Mouse (Mus musculus): ENCODE measurements around the gene Mettl7b. TPM values are rescaled to one million over a fixed set of nuclear protein-coding genes. Genes with fewer than 3 reads are reported as not detected.
A peak's percentile ranks its signal among the peaks of the same experiment; 100 is the strongest.

The Mettl7b gene
- total and polyA plus RNA-seq, 2 experiments from 2014 or later = not detected

DNA sequence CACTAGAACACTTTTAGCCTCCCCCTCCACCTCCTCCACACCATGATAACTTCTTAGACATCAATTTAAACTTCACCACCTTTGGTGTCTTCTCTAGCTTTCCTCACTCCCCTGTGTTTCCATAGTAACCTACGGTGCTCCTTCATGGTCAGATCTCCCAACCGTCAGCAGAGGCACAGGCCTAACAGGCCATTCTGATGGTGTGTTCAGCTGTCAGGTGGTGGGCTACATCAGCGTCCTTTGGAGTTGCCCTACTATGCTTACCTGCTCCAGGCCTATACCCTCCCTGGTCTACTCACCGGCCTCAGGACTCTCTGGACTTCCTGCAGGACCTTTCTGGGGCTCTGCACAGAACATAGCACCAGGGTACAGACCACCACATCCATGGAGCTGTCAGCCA, 646 bp downstream of the Mettl7b start:
- no peaks in the 10 kb centered on the region for H3K4me1 ChIP-seq (ENCODE audit: control insufficient read depth, insufficient read depth)
- no peak for TF ChIP-seq CTCF (IDR thresholded peaks at IDR 0.05; ENCODE audit: low read depth)
- no peak for TF ChIP-seq EP300 (IDR thresholded peaks at IDR 0.05; ENCODE audit: low read depth)
- no peak overlapping the region for H3K9ac ChIP-seq (replicated peaks; ENCODE audit: low read depth, low read length)
- no peak overlapping the region for H3K4me2 ChIP-seq (ENCODE audit: low read depth, low read length)
- WGBS = 64% methylated on average over 4 of the region's 4 CpGs
- DNase-seq (ENCODE audit: low spot score) = no peak
- ATAC-seq (ENCODE audit: insufficient read depth, low read depth) = no peak
- H3K4me3 ChIP-seq (ENCODE audit: low read depth, low read length) = no peak overlapping the region
- H3K9me3 ChIP-seq (replicated peaks; ENCODE audit: control insufficient read depth, low read length) = no peaks in the 10 kb centered on the region
- H3K27ac ChIP-seq (ENCODE audit: low read depth) = no peak overlapping the region
- no peaks in the 10 kb centered on the region for H3K36me3 ChIP-seq (replicated peaks; ENCODE audit: control insufficient read depth, insufficient read depth, low read length)
- H3K27me3 ChIP-seq (ENCODE audit: control insufficient read depth, insufficient read depth, low read length) = no peaks in the 10 kb centered on the region

DNA sequence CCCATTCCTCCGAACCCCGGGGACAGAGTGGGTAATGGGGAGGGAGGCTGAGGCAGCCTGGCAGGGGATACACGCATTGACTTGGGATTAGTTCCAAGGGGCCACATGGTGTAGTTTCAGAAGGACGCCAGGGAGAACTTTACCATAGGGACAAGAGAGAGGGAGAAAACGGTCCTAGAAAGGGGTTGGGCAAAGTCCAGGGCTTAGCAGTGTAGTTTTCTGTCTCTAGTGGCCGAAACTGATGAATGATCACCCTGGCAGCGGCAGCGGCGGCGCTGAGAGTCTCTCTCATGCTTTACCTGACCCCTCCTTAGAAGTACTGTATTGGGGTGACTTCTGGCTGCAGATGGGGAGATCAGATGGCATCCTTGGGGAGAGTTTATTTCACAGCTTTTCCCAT, 2.4 kb downstream of the Mettl7b start:
- H3K4me3 ChIP-seq (ENCODE audit: low read depth, low read length) = no peak overlapping the region
- no peak for DNase-seq (ENCODE audit: low spot score)
- no peaks in the 10 kb centered on the region for H3K27me3 ChIP-seq (ENCODE audit: control insufficient read depth, insufficient read depth, low read length)
- H3K9me3 ChIP-seq (replicated peaks; ENCODE audit: control insufficient read depth, low read length) = no peaks in the 10 kb centered on the region
- 67% methylated on average over 10 of the region's 10 CpGs for WGBS
- TF ChIP-seq CTCF (IDR thresholded peaks at IDR 0.05; ENCODE audit: low read depth) = no peak
- TF ChIP-seq EP300 (IDR thresholded peaks at IDR 0.05; ENCODE audit: low read depth) = no peak
- no peak overlapping the region for H3K9ac ChIP-seq (replicated peaks; ENCODE audit: low read depth, low read length)
- H3K36me3 ChIP-seq (replicated peaks; ENCODE audit: control insufficient read depth, insufficient read depth, low read length) = 0 out of 2 replicates have a peak, but pooled peaks cover 3% of the 10 kb centered on the region
- no peak overlapping the region for H3K27ac ChIP-seq (ENCODE audit: low read depth)
- H3K4me1 ChIP-seq (ENCODE audit: control insufficient read depth, insufficient read depth) = no peaks in the 10 kb centered on the region
- no peak for ATAC-seq (ENCODE audit: insufficient read depth, low read depth)
- H3K4me2 ChIP-seq (ENCODE audit: low read depth, low read length) = no peak overlapping the region

DNA sequence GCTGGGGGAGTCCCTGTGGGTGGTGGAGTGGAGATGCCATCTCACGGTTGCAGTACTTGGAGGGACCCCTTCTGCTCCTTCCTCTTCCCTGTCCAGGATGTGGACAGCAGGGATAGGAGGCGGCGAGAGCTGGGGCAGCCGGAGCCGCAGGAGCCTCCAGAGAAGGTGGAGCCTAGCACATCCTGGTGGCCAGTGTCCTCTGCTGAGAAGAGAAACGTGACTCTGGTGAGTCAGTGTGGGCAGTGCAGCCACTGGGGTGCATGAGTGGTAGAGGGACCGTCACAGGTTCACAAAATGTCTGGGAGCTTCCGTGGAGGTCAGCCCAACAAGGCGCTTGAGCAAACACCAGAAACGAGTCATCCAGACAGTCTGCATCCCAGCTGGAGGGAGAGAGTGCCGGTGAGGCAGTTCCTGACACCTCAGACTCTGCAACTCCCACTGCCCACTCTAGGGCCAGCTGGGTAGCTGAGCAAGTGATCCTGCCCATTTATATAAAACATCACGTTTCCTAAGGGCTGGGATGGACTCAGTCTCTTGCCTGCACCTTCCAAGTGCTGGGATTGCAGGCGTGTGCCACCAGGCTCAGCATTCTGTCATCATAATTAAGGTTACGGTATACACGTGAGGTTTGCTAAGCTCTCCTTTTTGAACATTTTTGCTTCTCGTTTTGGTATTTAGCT, 10.4 kb downstream of the Mettl7b start:
- WGBS = 55% methylated on average over 16 of the region's 16 CpGs
- TF ChIP-seq CTCF (IDR thresholded peaks at IDR 0.05; ENCODE audit: low read depth) (no peak), EP300 (IDR thresholded peaks at IDR 0.05; ENCODE audit: low read depth) (no peak)
- 0 out of 2 replicates have a peak, but pooled peaks cover 6% of the 10 kb centered on the region for H3K36me3 ChIP-seq (replicated peaks; ENCODE audit: control insufficient read depth, insufficient read depth, low read length)
- H3K9ac ChIP-seq (replicated peaks; ENCODE audit: low read depth, low read length) = no peak overlapping the region
- no peak overlapping the region for H3K4me2 ChIP-seq (ENCODE audit: low read depth, low read length)
- no peaks in the 10 kb centered on the region for H3K4me1 ChIP-seq (ENCODE audit: control insufficient read depth, insufficient read depth)
- no peaks in the 10 kb centered on the region for H3K9me3 ChIP-seq (replicated peaks; ENCODE audit: control insufficient read depth, low read length)
- H3K27ac ChIP-seq (ENCODE audit: low read depth) = no peak overlapping the region
- H3K27me3 ChIP-seq (ENCODE audit: control insufficient read depth, insufficient read depth, low read length) = no peaks in the 10 kb centered on the region
- no peak overlapping the region for H3K4me3 ChIP-seq (ENCODE audit: low read depth, low read length)
- ATAC-seq (ENCODE audit: insufficient read depth, low read depth) = no peak
- no peak for DNase-seq (ENCODE audit: low spot score)

DNA sequence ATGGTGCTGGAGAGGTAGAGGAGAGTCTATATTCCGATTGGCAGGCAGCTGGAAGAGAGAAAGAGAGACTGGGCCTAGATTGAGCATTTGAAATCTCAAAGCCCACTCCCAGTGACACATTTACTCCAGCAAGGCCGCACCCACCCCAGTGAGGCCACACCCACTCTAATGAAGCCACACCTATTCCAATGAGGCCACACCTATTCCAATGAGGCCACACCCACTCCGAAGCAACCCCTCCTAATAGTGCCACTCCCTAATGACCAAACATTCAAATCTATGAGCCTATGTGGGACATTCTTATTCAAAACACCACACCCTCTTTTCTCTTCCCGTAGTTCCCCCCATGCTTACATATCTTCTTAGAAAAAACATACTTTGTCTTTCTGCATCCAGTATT, 13.3 kb downstream of the Mettl7b start:
- no peaks in the 10 kb centered on the region for H3K4me1 ChIP-seq (ENCODE audit: control insufficient read depth, insufficient read depth)
- no peak for TF ChIP-seq CTCF (IDR thresholded peaks at IDR 0.05; ENCODE audit: low read depth)
- TF ChIP-seq EP300 (IDR thresholded peaks at IDR 0.05; ENCODE audit: low read depth) = no peak
- no peak overlapping the region for H3K4me3 ChIP-seq (ENCODE audit: low read depth, low read length)
- no peaks in the 10 kb centered on the region for H3K9me3 ChIP-seq (replicated peaks; ENCODE audit: control insufficient read depth, low read length)
- H3K36me3 ChIP-seq (replicated peaks; ENCODE audit: control insufficient read depth, insufficient read depth, low read length) = no peaks in the 10 kb centered on the region; the same call in 1 of the 2 replicates
- 83% methylated on average over 4 of the region's 4 CpGs for WGBS
- H3K27ac ChIP-seq (ENCODE audit: low read depth) = no peak overlapping the region
- no peak overlapping the region for H3K4me2 ChIP-seq (ENCODE audit: low read depth, low read length)
- H3K9ac ChIP-seq (replicated peaks; ENCODE audit: low read depth, low read length) = no peak overlapping the region
- no peak for ATAC-seq (ENCODE audit: insufficient read depth, low read depth)
- H3K27me3 ChIP-seq (ENCODE audit: control insufficient read depth, insufficient read depth, low read length) = no peaks in the 10 kb centered on the region
- DNase-seq (ENCODE audit: low spot score) = no peak

DNA sequence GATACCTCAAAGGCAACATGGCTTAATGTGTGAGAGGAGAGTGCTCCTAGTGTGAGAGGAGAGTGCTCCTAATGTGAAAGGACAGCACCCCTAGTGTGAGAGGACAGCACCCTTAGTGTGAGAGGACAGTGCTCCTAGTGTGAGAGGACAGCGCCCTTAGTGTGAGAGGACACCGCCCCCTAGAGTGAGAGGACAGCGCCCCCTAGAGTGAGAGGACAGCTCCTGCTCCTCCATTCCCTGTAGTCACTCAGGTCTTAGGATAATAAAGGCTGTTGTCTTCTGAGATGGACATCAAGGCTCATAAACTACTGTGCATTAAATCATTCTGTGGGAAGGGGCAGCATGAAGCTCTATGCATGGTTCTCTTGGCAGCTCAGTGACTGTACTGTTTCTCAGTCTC, 15.1 kb downstream of the Mettl7b start:
- no peaks in the 10 kb centered on the region; the same call in 1 of the 2 replicates for H3K36me3 ChIP-seq (replicated peaks; ENCODE audit: control insufficient read depth, insufficient read depth, low read length)
- peak; percentile 65; the same call in 1 of the 2 replicates for ATAC-seq (ENCODE audit: insufficient read depth, low read depth)
- no peaks in the 10 kb centered on the region for H3K27me3 ChIP-seq (ENCODE audit: control insufficient read depth, insufficient read depth, low read length)
- no peaks in the 10 kb centered on the region for H3K9me3 ChIP-seq (replicated peaks; ENCODE audit: control insufficient read depth, low read length)
- WGBS = 17% methylated on average over 3 of the region's 3 CpGs
- H3K27ac ChIP-seq (ENCODE audit: low read depth) = no peak overlapping the region
- no peak overlapping the region for H3K4me3 ChIP-seq (ENCODE audit: low read depth, low read length)
- peak; percentile 51 for DNase-seq (ENCODE audit: low spot score)
- no peaks in the 10 kb centered on the region for H3K4me1 ChIP-seq (ENCODE audit: control insufficient read depth, insufficient read depth)
- H3K9ac ChIP-seq (replicated peaks; ENCODE audit: low read depth, low read length) = no peak overlapping the region
- no peak for TF ChIP-seq EP300 (IDR thresholded peaks at IDR 0.05; ENCODE audit: low read depth)
- TF ChIP-seq CTCF (IDR thresholded peaks at IDR 0.05; ENCODE audit: low read depth) = peak; percentile 79
- H3K4me2 ChIP-seq (ENCODE audit: low read depth, low read length) = no peak overlapping the region
